Mouse (Mus musculus): ENCODE data around the gene Cidec. TPM values are rescaled to one million over a fixed set of nuclear protein-coding genes. Genes with fewer than 3 reads are reported as not detected.

The Cidec gene
- polyA plus RNA-seq, 1 experiment from 2014 or later = 0.46 TPM

DNA sequence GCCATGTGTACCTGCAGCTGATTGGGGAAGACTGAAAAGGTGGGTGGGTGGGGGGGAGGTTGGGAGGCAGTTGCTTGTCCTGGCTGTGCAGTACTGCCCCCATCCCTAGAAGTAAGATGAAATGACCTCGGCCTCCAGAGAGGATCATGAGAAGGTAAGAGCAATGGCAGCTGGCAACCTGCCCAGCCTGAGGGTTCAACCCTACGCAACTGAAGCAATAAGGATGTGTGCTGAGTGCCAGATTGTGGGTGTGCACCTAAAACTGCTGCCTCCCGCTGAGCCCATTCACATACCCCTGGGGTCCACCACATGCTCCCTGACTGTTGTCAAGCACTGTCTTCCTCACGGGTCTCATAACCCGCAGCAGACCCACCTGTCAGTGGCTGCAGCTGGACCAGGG is 19.1 kb downstream of the Cidec start:
- Histone ChIP-seq H3K9me3 (ENCODE audit: control insufficient read depth, low read depth, low read length) (no peaks in the 10 kb centered on the region), H3K27ac (ENCODE audit: low read length) (no peak overlapping the region), H3K4me3 (ENCODE audit: low read depth, low read length) (no peak overlapping the region), H3K27me3 (ENCODE audit: control insufficient read depth, insufficient read depth, low read length) (no peaks in the 10 kb centered on the region), H3K36me3 (ENCODE audit: control insufficient read depth, insufficient read depth, low read length) (no peaks in the 10 kb centered on the region), H3K4me1 (ENCODE audit: control insufficient read depth, insufficient read depth, low read length) (peaks cover 10% of the 10 kb centered on the region), H3K4me2 (replicated peaks; ENCODE audit: low read depth, low read length) (no peak overlapping the region), H3K9ac (replicated peaks; ENCODE audit: low read depth, low read length) (no peak overlapping the region)
- 83% methylated on average over 5 of the region's 5 CpGs for WGBS
- ATAC-seq (ENCODE audit: insufficient number of reproducible peaks, insufficient read depth, low FRiP score, low read depth) = no peak

DNA sequence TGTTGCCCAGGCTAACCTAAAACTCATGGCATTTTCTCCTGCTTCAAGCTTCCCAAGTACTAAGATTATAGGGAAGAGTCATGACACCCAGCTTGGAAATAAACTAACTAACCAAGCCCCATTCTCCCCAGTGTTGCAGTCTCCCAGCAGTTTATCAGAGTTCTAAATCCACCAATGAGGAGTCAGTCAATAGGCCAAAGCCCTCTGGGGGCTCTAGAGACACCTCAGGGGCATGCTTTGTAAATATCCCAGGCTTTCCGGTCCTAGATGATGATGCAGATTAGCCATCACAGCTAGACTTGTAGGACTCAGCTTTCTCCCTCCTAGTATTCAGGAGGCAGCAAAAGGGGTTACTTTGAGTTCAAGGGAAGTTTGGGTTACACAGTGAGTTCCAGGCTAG is 25.6 kb downstream of the Cidec start:
- Histone ChIP-seq H3K36me3 (ENCODE audit: control insufficient read depth, insufficient read depth, low read length) (no peaks in the 10 kb centered on the region), H3K27ac (ENCODE audit: low read length) (no peak overlapping the region), H3K9me3 (ENCODE audit: control insufficient read depth, low read depth, low read length) (no peaks in the 10 kb centered on the region), H3K27me3 (ENCODE audit: control insufficient read depth, insufficient read depth, low read length) (no peaks in the 10 kb centered on the region), H3K4me3 (ENCODE audit: low read depth, low read length) (no peak overlapping the region), H3K4me2 (replicated peaks; ENCODE audit: low read depth, low read length) (no peak overlapping the region), H3K9ac (replicated peaks; ENCODE audit: low read depth, low read length) (no peak overlapping the region), H3K4me1 (ENCODE audit: control insufficient read depth, insufficient read depth, low read length) (no peaks in the 10 kb centered on the region)
- ATAC-seq (ENCODE audit: insufficient number of reproducible peaks, insufficient read depth, low FRiP score, low read depth) = no peak
- 64% methylated on average over 1 of the region's 1 CpGs for WGBS

DNA sequence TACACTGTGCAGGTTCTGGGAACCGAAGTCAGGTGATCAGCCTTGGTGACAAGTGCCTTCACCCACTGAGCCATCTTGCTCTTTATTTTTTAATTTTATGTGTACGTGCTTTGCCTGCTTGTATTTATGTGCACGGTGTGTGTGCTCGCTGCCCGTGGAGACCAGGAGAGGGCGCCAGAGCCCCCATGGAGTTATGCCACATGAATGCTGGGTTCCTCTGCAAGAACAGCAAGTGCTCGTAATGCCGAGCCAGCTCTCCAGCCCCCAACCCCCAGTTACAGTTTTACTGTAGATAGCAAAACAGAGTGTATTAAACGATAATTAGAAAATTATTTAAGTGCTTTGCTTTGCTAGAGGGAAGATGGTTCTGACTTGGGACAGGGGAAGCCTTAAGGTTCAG is 28.9 kb downstream of the Cidec start:
- H3K4me3 ChIP-seq (ENCODE audit: low read depth, low read length) = no peak overlapping the region
- WGBS = 78% methylated on average over 9 of the region's 9 CpGs
- H3K4me2 ChIP-seq (replicated peaks; ENCODE audit: low read depth, low read length) = no peak overlapping the region
- H3K36me3 ChIP-seq (ENCODE audit: control insufficient read depth, insufficient read depth, low read length) = no peaks in the 10 kb centered on the region
- H3K4me1 ChIP-seq (ENCODE audit: control insufficient read depth, insufficient read depth, low read length) = no peaks in the 10 kb centered on the region
- no peaks in the 10 kb centered on the region for H3K9me3 ChIP-seq (ENCODE audit: control insufficient read depth, low read depth, low read length)
- H3K27ac ChIP-seq (ENCODE audit: low read length) = no peak overlapping the region
- H3K9ac ChIP-seq (replicated peaks; ENCODE audit: low read depth, low read length) = no peak overlapping the region
- ATAC-seq (ENCODE audit: insufficient number of reproducible peaks, insufficient read depth, low FRiP score, low read depth) = no peak
- H3K27me3 ChIP-seq (ENCODE audit: control insufficient read depth, insufficient read depth, low read length) = no peaks in the 10 kb centered on the region

DNA sequence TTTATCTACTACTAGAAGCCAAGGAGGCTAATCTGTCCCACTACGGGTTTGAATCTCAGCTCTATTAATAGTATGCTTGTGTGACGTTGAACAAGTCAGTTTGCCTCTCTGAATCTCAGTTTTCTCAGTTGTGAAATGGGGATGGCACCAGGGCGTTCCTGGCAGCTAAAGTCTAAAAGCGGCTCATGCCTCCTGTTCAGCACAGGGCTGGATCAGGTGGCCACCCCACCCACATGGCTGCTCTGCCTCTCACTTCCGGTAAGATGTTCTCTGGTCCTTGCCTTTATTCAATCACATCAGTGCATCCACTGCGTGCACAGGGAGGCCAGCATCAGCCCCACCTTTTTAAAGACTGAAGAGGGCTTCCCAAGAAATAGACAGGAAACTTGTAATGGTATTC is 30.1 kb downstream of the Cidec start:
- H3K4me2 ChIP-seq (replicated peaks; ENCODE audit: low read depth, low read length) = no peak overlapping the region
- H3K4me3 ChIP-seq (ENCODE audit: low read depth, low read length) = no peak overlapping the region
- H3K36me3 ChIP-seq (ENCODE audit: control insufficient read depth, insufficient read depth, low read length) = no peaks in the 10 kb centered on the region
- no peaks in the 10 kb centered on the region for H3K27me3 ChIP-seq (ENCODE audit: control insufficient read depth, insufficient read depth, low read length)
- no peaks in the 10 kb centered on the region for H3K4me1 ChIP-seq (ENCODE audit: control insufficient read depth, insufficient read depth, low read length)
- ATAC-seq (ENCODE audit: insufficient number of reproducible peaks, insufficient read depth, low FRiP score, low read depth) = no peak
- WGBS = 86% methylated on average over 6 of the region's 6 CpGs
- no peak overlapping the region for H3K27ac ChIP-seq (ENCODE audit: low read length)
- H3K9ac ChIP-seq (replicated peaks; ENCODE audit: low read depth, low read length) = no peak overlapping the region
- H3K9me3 ChIP-seq (ENCODE audit: control insufficient read depth, low read depth, low read length) = no peaks in the 10 kb centered on the region

- no peaks in the 10 kb centered on the region for H3K36me3 ChIP-seq (ENCODE audit: control insufficient read depth, insufficient read depth, low read length)
Observed at GRCm38 (mm10) chr6:113404649-113405448, 30.7 kb downstream of the Cidec start.

DNA sequence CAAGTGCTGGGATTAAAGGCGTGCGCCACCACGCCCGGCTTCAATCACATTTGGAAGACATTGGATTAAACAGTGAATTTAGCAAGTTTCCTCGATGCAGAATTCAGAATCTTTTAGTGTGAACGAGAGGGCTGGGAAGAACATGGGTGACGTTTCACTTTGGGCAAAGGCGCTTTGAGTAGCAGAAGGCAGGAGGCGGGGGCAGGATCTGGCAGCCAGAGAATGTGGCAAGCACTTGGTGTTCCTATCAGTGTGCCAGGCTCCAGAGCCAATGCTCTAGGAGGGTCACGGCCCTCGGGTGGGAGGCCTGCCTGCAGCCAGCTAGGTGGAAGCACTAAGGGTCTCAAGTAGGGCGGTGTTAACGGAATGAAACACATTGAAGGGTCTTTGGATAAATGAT is 33.5 kb downstream of the Cidec start:
- 87% methylated on average over 13 of the region's 13 CpGs for WGBS
- H3K36me3 ChIP-seq (ENCODE audit: control insufficient read depth, insufficient read depth, low read length) = 0 out of 2 replicates have a peak, but pooled peaks cover 3% of the 10 kb centered on the region

More at GRCm38 (mm10) chr6:113404649-113405448, 30.7 kb downstream of the Cidec start:
- H3K9me3 ChIP-seq (ENCODE audit: control insufficient read depth, low read depth, low read length) = no peaks in the 10 kb centered on the region
- no peak overlapping the region for H3K4me2 ChIP-seq (replicated peaks; ENCODE audit: low read depth, low read length)
- H3K27me3 ChIP-seq (ENCODE audit: control insufficient read depth, insufficient read depth, low read length) = no peaks in the 10 kb centered on the region
- H3K9ac ChIP-seq (replicated peaks; ENCODE audit: low read depth, low read length) = no peak overlapping the region
- ATAC-seq (ENCODE audit: insufficient number of reproducible peaks, insufficient read depth, low FRiP score, low read depth) = no peak; the same call in 1 of the 2 replicates
- no peak overlapping the region for H3K4me3 ChIP-seq (ENCODE audit: low read depth, low read length)
- H3K27ac ChIP-seq (ENCODE audit: low read length) = no peak overlapping the region
- no peaks in the 10 kb centered on the region for H3K4me1 ChIP-seq (ENCODE audit: control insufficient read depth, insufficient read depth, low read length)
- WGBS = 70% methylated on average over 12 of the region's 12 CpGs

GRCm38 (mm10) chr6:113396270-113397030 is 39.1 kb downstream of the Cidec start:
- 85% methylated on average over 10 of the region's 10 CpGs for WGBS
- no peak overlapping the region for H3K27ac ChIP-seq (ENCODE audit: low read length)
- no peak overlapping the region for H3K4me2 ChIP-seq (replicated peaks; ENCODE audit: low read depth, low read length)
- no peaks in the 10 kb centered on the region for H3K27me3 ChIP-seq (ENCODE audit: control insufficient read depth, insufficient read depth, low read length)
- H3K4me3 ChIP-seq (ENCODE audit: low read depth, low read length) = no peak overlapping the region
- peaks cover 7% of the 10 kb centered on the region for H3K4me1 ChIP-seq (ENCODE audit: control insufficient read depth, insufficient read depth, low read length)
- H3K9ac ChIP-seq (replicated peaks; ENCODE audit: low read depth, low read length) = no peak overlapping the region
- H3K36me3 ChIP-seq (ENCODE audit: control insufficient read depth, insufficient read depth, low read length) = 0 out of 2 replicates have a peak, but pooled peaks cover 3% of the 10 kb centered on the region
- no peak for ATAC-seq (ENCODE audit: insufficient number of reproducible peaks, insufficient read depth, low FRiP score, low read depth)
- no peaks in the 10 kb centered on the region for H3K9me3 ChIP-seq (ENCODE audit: control insufficient read depth, low read depth, low read length)

More for the DNA sequence above, 33.5 kb downstream of the Cidec start:
- H3K9me3 ChIP-seq (ENCODE audit: control insufficient read depth, low read depth, low read length) = no peaks in the 10 kb centered on the region
- no peak overlapping the region for H3K27ac ChIP-seq (ENCODE audit: low read length)
- H3K4me3 ChIP-seq (ENCODE audit: low read depth, low read length) = no peak overlapping the region
- no peaks in the 10 kb centered on the region for H3K27me3 ChIP-seq (ENCODE audit: control insufficient read depth, insufficient read depth, low read length)
- ATAC-seq (ENCODE audit: insufficient number of reproducible peaks, insufficient read depth, low FRiP score, low read depth) = no peak
- H3K9ac ChIP-seq (replicated peaks; ENCODE audit: low read depth, low read length) = no peak overlapping the region
- no peak overlapping the region for H3K4me2 ChIP-seq (replicated peaks; ENCODE audit: low read depth, low read length)
- no peaks in the 10 kb centered on the region for H3K4me1 ChIP-seq (ENCODE audit: control insufficient read depth, insufficient read depth, low read length)

GRCm38 (mm10) chr6:113395501-113395900 is 40.1 kb downstream of the Cidec start:
- peaks cover 5% of the 10 kb centered on the region; the same call in 1 of the 2 replicates for H3K36me3 ChIP-seq (ENCODE audit: control insufficient read depth, insufficient read depth, low read length)
- H3K4me3 ChIP-seq (ENCODE audit: low read depth, low read length) = no peak overlapping the region
- ATAC-seq (ENCODE audit: insufficient number of reproducible peaks, insufficient read depth, low FRiP score, low read depth) = no peak
- WGBS = 93% methylated on average over 6 of the region's 6 CpGs
- no peak overlapping the region for H3K9ac ChIP-seq (replicated peaks; ENCODE audit: low read depth, low read length)
- H3K9me3 ChIP-seq (ENCODE audit: control insufficient read depth, low read depth, low read length) = no peaks in the 10 kb centered on the region
- no peaks in the 10 kb centered on the region for H3K27me3 ChIP-seq (ENCODE audit: control insufficient read depth, insufficient read depth, low read length)
- H3K27ac ChIP-seq (ENCODE audit: low read length) = no peak overlapping the region
- H3K4me2 ChIP-seq (replicated peaks; ENCODE audit: low read depth, low read length) = no peak overlapping the region
- H3K4me1 ChIP-seq (ENCODE audit: control insufficient read depth, insufficient read depth, low read length) = peaks cover 7% of the 10 kb centered on the region

Data from stomach, embryonic 14.5 days (tissue).